Mouse (Mus musculus): ENCODE data around the gene Grhpr. TPM values are rescaled to one million over a fixed set of nuclear protein-coding genes. Genes with fewer than 3 reads are reported as not detected.
"Not testable (repeated sequence)": the region's sequence is repeated elsewhere in the genome, so short reads cannot be mapped to it uniquely, and the experiment has no call there.

The Grhpr gene
- total and polyA plus RNA-seq, 3 experiments: 76.6 to 204 (median 107) TPM

DNA sequence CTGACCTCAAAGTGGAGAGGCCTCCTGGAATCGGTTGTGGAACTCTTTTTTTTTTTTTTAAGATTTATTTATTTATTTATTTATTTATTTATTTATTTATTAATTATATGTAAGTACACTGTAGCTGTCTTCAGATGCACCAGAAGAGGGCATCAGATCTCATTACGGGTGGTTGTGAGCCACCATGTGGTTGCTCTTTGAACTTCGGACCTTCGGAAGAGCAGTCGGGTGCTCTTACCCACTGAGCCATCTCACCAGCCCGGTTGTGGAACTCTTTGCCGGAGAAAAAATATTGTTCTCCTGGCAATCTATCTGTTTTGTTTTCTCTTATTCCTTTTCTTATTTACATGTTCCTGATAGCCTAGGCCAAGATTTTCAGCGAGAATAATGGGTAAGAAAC lies 57.7 kb downstream of the Grhpr start:
- H3K9ac ChIP-seq (ENCODE audit: insufficient read depth, low read depth); H3K79me2 ChIP-seq (replicated peaks; ENCODE audit: control insufficient read depth, extremely low read depth, insufficient read depth, poor library complexity, severe bottlenecking); H3K27me3 ChIP-seq (replicated peaks); H3K4me1 ChIP-seq (ENCODE audit: control insufficient read depth in 1 of 2, insufficient read depth in 2 of 2); H3K4me3 ChIP-seq (replicated peaks in 1 of 3; ENCODE audit: low read depth in 2 of 3, low read length in 2 of 3, poor library complexity in 1 of 3); H3K4me2 ChIP-seq (ENCODE audit: insufficient read depth, low read depth, poor library complexity, severe bottlenecking); in situ Hi-C loops (cut with MboI; ENCODE audit: low pct_ligation_motif_present, low pct_unique_long_range_greater_than_20kb, low sequenced_read_pairs); H3K9me3 ChIP-seq (replicated peaks; ENCODE audit: low read length); H3K27ac ChIP-seq (ENCODE audit: insufficient read depth, low read depth); dilution Hi-C loops (cut with MboI; ENCODE audit: extremely low pct_ligation_motif_present, extremely low pct_unique_long_range_greater_than_20kb, low sequenced_read_pairs): not testable (repeated sequence)
- peak; percentile 43 for DNase-seq (ENCODE audit: extremely low read depth)
- TF ChIP-seq CTCF (conservative IDR thresholded peaks at IDR 0.05 in 1 of 2, IDR thresholded peaks at IDR 0.05 in 1 of 2; ENCODE audit: low read depth in 2 of 2, low read length in 2 of 2): peak in 1 of 2 experiments; percentile 65; a peak in 2 of 4 replicates
- TF ChIP-seq SMC3 (IDR thresholded peaks at IDR 0.05; ENCODE audit: low read depth, low read length): peak; percentile 19; the same call in 1 of the 2 replicates
- peaks cover 0 to 19% of the 10 kb centered on the region in 2 experiments for H3K36me3 ChIP-seq (replicated peaks in 1 of 2; ENCODE audit: control insufficient read depth in 1 of 2, insufficient read depth in 1 of 2, low read length in 1 of 2)

DNA sequence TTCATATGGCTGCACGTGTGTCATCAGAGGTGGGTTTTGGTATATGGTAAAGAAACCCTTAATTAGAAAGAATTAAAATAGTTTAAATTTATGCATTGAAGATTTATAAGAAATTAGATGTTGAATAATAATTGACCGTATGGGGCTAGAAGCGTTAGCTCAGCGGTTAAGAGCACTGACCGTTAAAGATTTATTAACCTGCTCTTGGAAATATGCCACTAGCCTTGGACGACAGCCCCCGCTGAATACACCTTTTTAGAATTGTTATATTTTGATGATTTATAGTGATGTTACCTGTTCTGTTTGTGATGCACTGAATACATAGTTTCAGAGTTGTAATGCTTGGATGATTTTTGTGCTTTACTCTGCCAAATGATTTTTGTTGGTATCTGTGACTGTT lies 58.4 kb downstream of the Grhpr start:
- H3K4me1 ChIP-seq (ENCODE audit: control insufficient read depth in 1 of 2, insufficient read depth in 2 of 2); DNase-seq (ENCODE audit: extremely low read depth); H3K4me2 ChIP-seq (ENCODE audit: insufficient read depth, low read depth, poor library complexity, severe bottlenecking); H3K27ac ChIP-seq (ENCODE audit: insufficient read depth, low read depth); H3K79me2 ChIP-seq (replicated peaks; ENCODE audit: control insufficient read depth, extremely low read depth, insufficient read depth, poor library complexity, severe bottlenecking); dilution Hi-C loops (cut with MboI; ENCODE audit: extremely low pct_ligation_motif_present, extremely low pct_unique_long_range_greater_than_20kb, low sequenced_read_pairs); H3K9me3 ChIP-seq (replicated peaks; ENCODE audit: low read length); H3K27me3 ChIP-seq (replicated peaks); H3K4me3 ChIP-seq (replicated peaks in 1 of 3; ENCODE audit: low read depth in 2 of 3, low read length in 2 of 3, poor library complexity in 1 of 3); H3K9ac ChIP-seq (ENCODE audit: insufficient read depth, low read depth); in situ Hi-C loops (cut with MboI; ENCODE audit: low pct_ligation_motif_present, low pct_unique_long_range_greater_than_20kb, low sequenced_read_pairs): not testable (repeated sequence)
- H3K36me3 ChIP-seq (replicated peaks in 1 of 2; ENCODE audit: control insufficient read depth in 1 of 2, insufficient read depth in 1 of 2, low read length in 1 of 2): peaks cover 0 to 13% of the 10 kb centered on the region in 2 experiments

Other genes starting within 250 kb of the Grhpr start
- gene Zcchc7, start 225.5 kb upstream of the Grhpr start, total RNA-seq (2012; rRNA removed): 24.2 and 25.2 TPM in 2 replicates
- 21.0 and 30.2 TPM in 2 replicates for gene Zcchc7, start 225.5 kb upstream of the Grhpr start, total RNA-seq (2014; rRNA removed)
- 27.6 and 29.8 TPM in 2 replicates for gene Zcchc7, start 225.5 kb upstream of the Grhpr start, polyA plus RNA-seq (2012; ENCODE audit: insufficient read length, low read depth)
- 6.7 and 10.0 TPM in 2 replicates for gene Zbtb5, start 31.0 kb downstream of the Grhpr start, total RNA-seq (2012; rRNA removed)
- 9.4 and 10.4 TPM in 2 replicates for gene Zbtb5, start 31.0 kb downstream of the Grhpr start, total RNA-seq (2014; rRNA removed)
- gene Zbtb5, start 31.0 kb downstream of the Grhpr start, polyA plus RNA-seq (2012; ENCODE audit: insufficient read length, low read depth): 8.1 and 8.2 TPM in 2 replicates
- 37.2 and 52.7 TPM in 2 replicates for gene Polr1e, start 37.2 kb downstream of the Grhpr start, total RNA-seq (2012; rRNA removed)
- 87.7 and 94.9 TPM in 2 replicates for gene Polr1e, start 37.2 kb downstream of the Grhpr start, total RNA-seq (2014; rRNA removed)
- gene Polr1e, start 37.2 kb downstream of the Grhpr start, polyA plus RNA-seq (2012; ENCODE audit: insufficient read length, low read depth): 78.6 and 83.0 TPM in 2 replicates
- gene Fbxo10, start 103.2 kb downstream of the Grhpr start, total RNA-seq (2012; rRNA removed): 0.97 and 1.4 TPM in 2 replicates
- gene Fbxo10, start 103.2 kb downstream of the Grhpr start, total RNA-seq (2014; rRNA removed): 0.39 and 0.49 TPM in 2 replicates
- gene Fbxo10, start 103.2 kb downstream of the Grhpr start, polyA plus RNA-seq (2012; ENCODE audit: insufficient read length, low read depth): 0.64 and 0.71 TPM in 2 replicates
- 313 and 458 TPM in 2 replicates for gene Tomm5, start 126.7 kb downstream of the Grhpr start, total RNA-seq (2012; rRNA removed)
- gene Tomm5, start 126.7 kb downstream of the Grhpr start, total RNA-seq (2014; rRNA removed): 845 and 877 TPM in 2 replicates
- 321 and 339 TPM in 2 replicates for gene Tomm5, start 126.7 kb downstream of the Grhpr start, polyA plus RNA-seq (2012; ENCODE audit: insufficient read length, low read depth)
- gene Frmpd1, start 203.5 kb downstream of the Grhpr start, total RNA-seq (2012; rRNA removed): not detected in 2 replicates
- gene Frmpd1, start 203.5 kb downstream of the Grhpr start, total RNA-seq (2014; rRNA removed): not detected in 2 replicates
- gene Frmpd1, start 203.5 kb downstream of the Grhpr start, polyA plus RNA-seq (2012; ENCODE audit: insufficient read length, low read depth): not detected in 2 replicates